Mouse (Mus musculus) R1 (cell line): Measurements from ENCODE around the gene Smc1b.
A peak's percentile ranks its signal among the peaks of the same experiment; 100 is the strongest.
"Not testable (repeated sequence)": the region's sequence is repeated elsewhere in the genome, so short reads cannot be mapped to it uniquely, and the experiment has no call there.

Experiments
- DNase-seq: peaks from one replicate; pipeline ENCODE4 v3.0.0-alpha.2; 2018; ENCODE audit warnings: low read depth, low spot score

Gene Smc1b

GRCm38 (mm10) chr15:85135143-85135542, 3.4 kb upstream of the Smc1b start:
- no peak for DNase-seq

GRCm38 (mm10) chr15:85132193-85132520, 393 bp upstream of the Smc1b start:
- DNase-seq, result no peak

- DNase-seq, result no peak
These were observed 46.1 kb downstream of the Smc1b start for GRCm38 (mm10) chr15:85085641-85086040.

GRCm38 (mm10) chr15:85072651-85073050, 59.1 kb downstream of the Smc1b start:
- DNase-seq, result no peak

GRCm38 (mm10) chr15:85070561-85070960, 61.2 kb downstream of the Smc1b start:
- peak; percentile 63 for DNase-seq

- DNase-seq, result no peak
These were observed 68.3 kb downstream of the Smc1b start for GRCm38 (mm10) chr15:85063421-85063820.

GRCm38 (mm10) chr15:85055186-85055585, 76.6 kb downstream of the Smc1b start:
- DNase-seq, result no peak

- DNase-seq, result no peak
These were observed 77.7 kb downstream of the Smc1b start for GRCm38 (mm10) chr15:85054098-85054497.

GRCm38 (mm10) chr15:85049758-85050157, 82.0 kb downstream of the Smc1b start:
- DNase-seq, result no peak

GRCm38 (mm10) chr15:85047865-85048264, 83.9 kb downstream of the Smc1b start:
- DNase-seq, result no peak

- no peak for DNase-seq
These were observed 85.4 kb downstream of the Smc1b start for GRCm38 (mm10) chr15:85046230-85046950.

GRCm38 (mm10) chr15:85043761-85044160, 88.0 kb downstream of the Smc1b start:
- DNase-seq, result no peak

- no peak for DNase-seq
These were observed 88.6 kb downstream of the Smc1b start for GRCm38 (mm10) chr15:85043116-85043515.

- DNase-seq, result peak; percentile 92
These were observed 89.3 kb downstream of the Smc1b start for GRCm38 (mm10) chr15:85042361-85042954.

GRCm38 (mm10) chr15:85041546-85042225, 90.1 kb downstream of the Smc1b start:
- DNase-seq, result no peak

GRCm38 (mm10) chr15:85037343-85037690, 94.4 kb downstream of the Smc1b start:
- no peak for DNase-seq

- DNase-seq, result peak; percentile 95
These were observed 95.0 kb downstream of the Smc1b start for GRCm38 (mm10) chr15:85036566-85037342.

GRCm38 (mm10) chr15:85033916-85034315, 97.8 kb downstream of the Smc1b start:
- DNase-seq, result peak; percentile 37

GRCm38 (mm10) chr15:85031866-85032265, 99.9 kb downstream of the Smc1b start:
- no peak for DNase-seq

- DNase-seq, result not testable (repeated sequence)
These were observed 101.1 kb downstream of the Smc1b start for GRCm38 (mm10) chr15:85030643-85031042.

GRCm38 (mm10) chr15:85028648-85029047, 103.1 kb downstream of the Smc1b start, which contains the start of gene Fam118a:
Gene Fam118a (plus strand): TSS chr15:85028948.
- not testable (repeated sequence) for DNase-seq

- peak; percentile 16 for DNase-seq
These were observed 104.0 kb downstream of the Smc1b start for GRCm38 (mm10) chr15:85027740-85028139.
